Comparison of ENCODE assay signal across 12 mouse cellular contexts in the genomic region with DNA sequence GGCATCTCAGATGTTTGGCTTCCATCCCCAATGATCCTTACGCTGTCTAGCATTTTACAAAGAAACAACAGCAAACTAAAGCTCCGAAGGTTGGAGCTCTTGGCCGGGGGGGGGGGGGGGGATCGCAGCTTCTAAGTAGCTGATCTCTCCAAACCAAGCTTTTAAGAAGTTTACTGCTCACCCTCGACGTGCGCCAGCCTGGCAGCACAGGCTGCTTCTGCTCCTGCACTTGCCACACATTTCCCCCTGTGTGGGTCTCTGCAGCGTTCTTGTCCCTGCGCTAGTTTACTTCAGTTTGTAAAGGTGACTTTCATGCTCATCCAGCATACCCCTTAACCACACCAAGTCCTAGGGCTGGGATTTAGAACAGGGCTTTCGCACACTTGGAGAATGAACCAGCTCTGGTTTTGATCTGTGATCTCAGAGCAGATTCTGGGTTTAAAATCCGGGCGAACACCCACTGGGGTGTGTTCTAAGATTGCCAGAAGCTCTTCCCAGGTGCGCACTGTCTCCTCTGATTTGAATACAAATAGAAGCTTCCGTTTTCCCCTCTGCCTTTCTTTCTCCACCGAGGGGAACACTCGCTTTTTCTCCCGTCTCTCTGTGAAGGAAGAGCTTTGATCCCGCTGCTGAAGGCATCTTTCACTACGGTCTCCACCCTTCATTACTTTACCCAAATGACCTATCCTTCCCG. TPM values are rescaled to one million over a fixed set of nuclear protein-coding genes. Genes with fewer than 3 reads are reported as not detected.
DNase-seq lines count a peak whose midpoint lies in the region; ATAC-seq lines count a peak whose summit lies in the region.
"Had no signal": no experiment of that assay in that cellular context is flagged by ENCODE, and none has a peak within 500 bp of the region (broad histone marks: within the 10 kb centered on the region; RNA-seq: fewer than 3 reads in every experiment).

No protein-coding gene starts in this region.

- H3K4me1 ChIP-seq in limb, embryonic 13.5 days = peaks cover 14% of the 10 kb centered on the region
- H3K4me1 ChIP-seq in limb, embryonic 10.5 days = peaks cover 13% of the 10 kb centered on the region
- peaks cover 9% of the 10 kb centered on the region for H3K4me1 ChIP-seq in embryonic facial prominence, embryonic 15.5 days
- peaks cover 22% of the 10 kb centered on the region for H3K4me1 ChIP-seq in hindbrain, embryonic 15.5 days (replicated peaks)
- H3K4me1 ChIP-seq in neural tube, embryonic 15.5 days = peaks cover 23% of the 10 kb centered on the region
- H3K4me1 ChIP-seq in kidney, embryonic 14.5 days (ENCODE audit: control insufficient read depth, insufficient read depth, low read length) = peaks cover 5% of the 10 kb centered on the region; the same call in 1 of the 2 replicates

- H3K4me3 ChIP-seq in limb, embryonic 13.5 days = no peak overlapping the region
- no peak overlapping the region for H3K4me3 ChIP-seq in limb, embryonic 10.5 days
- 0 out of 2 replicates have a peak overlapping the region, but pooled peaks have one; percentile 2 for H3K4me3 ChIP-seq in embryonic facial prominence, embryonic 15.5 days (replicated peaks)
- H3K4me3 ChIP-seq in hindbrain, embryonic 15.5 days = peak overlapping the region; percentile 51
- H3K4me3 ChIP-seq in neural tube, embryonic 15.5 days (replicated peaks) = peak overlapping the region; percentile 47
- H3K4me3 ChIP-seq in kidney, embryonic 14.5 days (ENCODE audit: low read length) = no peak overlapping the region

- ATAC-seq in limb, embryonic 13.5 days (ENCODE audit: low FRiP score, low read depth) = no peak
- no peak for ATAC-seq in embryonic facial prominence, embryonic 15.5 days (ENCODE audit: insufficient number of reproducible peaks, low FRiP score, low TSS enrichment, low read depth)
- ATAC-seq in hindbrain, embryonic 15.5 days (ENCODE audit: low FRiP score, low read depth) = no peak
- no peak for ATAC-seq in neural tube, embryonic 15.5 days (ENCODE audit: low FRiP score)
- no peak for ATAC-seq in kidney, embryonic 14.5 days (ENCODE audit: low FRiP score, low TSS enrichment)

- DNase-seq in limb, embryonic 10.5 days (ENCODE audit: low spot score) = no peak
- no peak for DNase-seq in right cerebral cortex, postnatal 10 days (ENCODE audit: low spot score in 2 of 2)
- DNase-seq in right cerebral cortex, postnatal 25 days = no peak
- DNase-seq: gastrocnemius, postnatal 36 days had no signal

- peak overlapping the region; percentile 55; the same call in 1 of the 2 replicates for H3K4me2 ChIP-seq in limb, embryonic 13.5 days (replicated peaks)
- no peak overlapping the region; the same call in 1 of the 2 replicates for H3K4me2 ChIP-seq in embryonic facial prominence, embryonic 15.5 days (replicated peaks)
- peak overlapping the region; percentile 97 for H3K4me2 ChIP-seq in hindbrain, embryonic 15.5 days
- peak overlapping the region; percentile 97 for H3K4me2 ChIP-seq in neural tube, embryonic 15.5 days
- no peak overlapping the region for H3K4me2 ChIP-seq in kidney, embryonic 14.5 days (replicated peaks; ENCODE audit: low read depth, low read length)

- H3K36me3 ChIP-seq in limb, embryonic 13.5 days = no peaks in the 10 kb centered on the region
- no peaks in the 10 kb centered on the region for H3K36me3 ChIP-seq in limb, embryonic 10.5 days
- H3K36me3 ChIP-seq in embryonic facial prominence, embryonic 15.5 days = no peaks in the 10 kb centered on the region
- no peaks in the 10 kb centered on the region for H3K36me3 ChIP-seq in hindbrain, embryonic 15.5 days
- no peaks in the 10 kb centered on the region for H3K36me3 ChIP-seq in neural tube, embryonic 15.5 days
- no peaks in the 10 kb centered on the region for H3K36me3 ChIP-seq in kidney, embryonic 14.5 days (ENCODE audit: control insufficient read depth, insufficient read depth, low read length)

- H3K9me3 ChIP-seq in limb, embryonic 13.5 days = no peaks in the 10 kb centered on the region
- H3K9me3 ChIP-seq in limb, embryonic 10.5 days (replicated peaks) = no peaks in the 10 kb centered on the region
- H3K9me3 ChIP-seq in embryonic facial prominence, embryonic 15.5 days (replicated peaks) = no peaks in the 10 kb centered on the region
- no peaks in the 10 kb centered on the region for H3K9me3 ChIP-seq in hindbrain, embryonic 15.5 days
- H3K9me3 ChIP-seq in neural tube, embryonic 15.5 days (replicated peaks) = no peaks in the 10 kb centered on the region
- no peaks in the 10 kb centered on the region for H3K9me3 ChIP-seq in kidney, embryonic 14.5 days (ENCODE audit: control insufficient read depth, low read length)

- H3K27ac ChIP-seq in limb, embryonic 13.5 days = no peak overlapping the region
- H3K27ac ChIP-seq in limb, embryonic 10.5 days = no peak overlapping the region
- no peak overlapping the region for H3K27ac ChIP-seq in embryonic facial prominence, embryonic 15.5 days (replicated peaks)
- H3K27ac ChIP-seq in hindbrain, embryonic 15.5 days (replicated peaks) = no peak overlapping the region
- H3K27ac ChIP-seq in neural tube, embryonic 15.5 days (replicated peaks) = no peak overlapping the region
- no peak overlapping the region for H3K27ac ChIP-seq in kidney, embryonic 14.5 days (ENCODE audit: low read depth, low read length)

- peaks cover 65% of the 10 kb centered on the region for H3K27me3 ChIP-seq in limb, embryonic 13.5 days
- peaks cover 57% of the 10 kb centered on the region for H3K27me3 ChIP-seq in limb, embryonic 10.5 days (ENCODE audit: low read depth, poor library complexity, severe bottlenecking)
- peaks cover 54% of the 10 kb centered on the region for H3K27me3 ChIP-seq in embryonic facial prominence, embryonic 15.5 days
- peaks cover 51% of the 10 kb centered on the region for H3K27me3 ChIP-seq in hindbrain, embryonic 15.5 days
- peaks cover 69% of the 10 kb centered on the region for H3K27me3 ChIP-seq in neural tube, embryonic 15.5 days (replicated peaks)
- H3K27me3 ChIP-seq in kidney, embryonic 14.5 days (ENCODE audit: control insufficient read depth, insufficient read depth, low read length) = peaks cover 51% of the 10 kb centered on the region

- WGBS in limb, embryonic 13.5 days = 4% methylated on average over 20 of the region's 20 CpGs
- 3% methylated on average over 20 of the region's 20 CpGs for WGBS in limb, embryonic 10.5 days
- WGBS in embryonic facial prominence, embryonic 15.5 days = 6% methylated on average over 20 of the region's 20 CpGs
- WGBS in hindbrain, embryonic 15.5 days = 3% methylated on average over 20 of the region's 20 CpGs
- WGBS in neural tube, embryonic 15.5 days = 2% methylated on average over 20 of the region's 20 CpGs
- 4% methylated on average over 20 of the region's 20 CpGs for WGBS in kidney, embryonic 14.5 days

- H3K9ac ChIP-seq in limb, embryonic 13.5 days = no peak overlapping the region
- H3K9ac ChIP-seq in embryonic facial prominence, embryonic 15.5 days = no peak overlapping the region
- peak overlapping the region; percentile 26; the same call in 1 of the 2 replicates for H3K9ac ChIP-seq in hindbrain, embryonic 15.5 days
- H3K9ac ChIP-seq in neural tube, embryonic 15.5 days (replicated peaks) = 0 out of 2 replicates have a peak overlapping the region, but pooled peaks have one; percentile 43
- no peak overlapping the region for H3K9ac ChIP-seq in kidney, embryonic 14.5 days (ENCODE audit: low read depth, low read length)

RNA-seq across cellular contexts. Expression of a gene that starts 0.4 kb away (rescaled TPM):
- polyA plus RNA-seq in limb, embryonic 13.5 days (2015; fragmentation: Nextera tagmentation; extraction: Ambion mirVana) = not detected in 2 replicates
- not detected in 2 replicates for polyA plus RNA-seq in limb, embryonic 10.5 days (2016; fragmentation: Nextera tagmentation; extraction: Ambion mirVana)
- not detected in 2 replicates for polyA plus RNA-seq in embryonic facial prominence, embryonic 15.5 days (2015; fragmentation: Nextera tagmentation; extraction: Ambion mirVana)
- polyA plus RNA-seq in hindbrain, embryonic 15.5 days (2015; fragmentation: Nextera tagmentation; extraction: Ambion mirVana) = 0.33 and 0.77 TPM in 2 replicates
- polyA plus RNA-seq in neural tube, embryonic 15.5 days (2015; fragmentation: Nextera tagmentation; extraction: Ambion mirVana) = 1.7 and 2.2 TPM in 2 replicates
- polyA plus RNA-seq in kidney, embryonic 14.5 days (2014; fragmentation: Nextera tagmentation; extraction: Ambion mirVana) = 0.05 TPM in 1 of 2 replicates, not detected in the other
- polyA plus RNA-seq: large intestine, adult 2 months; limb, embryonic 14.5 days; lung, embryonic 16.5 days had no signal

RNA-seq across cellular contexts. Expression of a gene that starts 53.9 kb away (rescaled TPM):
- 0.09 and 0.14 TPM in 2 replicates for polyA plus RNA-seq in limb, embryonic 13.5 days (2015; fragmentation: Nextera tagmentation; extraction: Ambion mirVana)
- polyA plus RNA-seq in limb, embryonic 10.5 days (2016; fragmentation: Nextera tagmentation; extraction: Ambion mirVana) = not detected in 2 replicates
- 0.23 and 0.28 TPM in 2 replicates for polyA plus RNA-seq in embryonic facial prominence, embryonic 15.5 days (2015; fragmentation: Nextera tagmentation; extraction: Ambion mirVana)
- 0.12 and 0.33 TPM in 2 replicates for polyA plus RNA-seq in hindbrain, embryonic 15.5 days (2015; fragmentation: Nextera tagmentation; extraction: Ambion mirVana)
- 0.09 and 0.75 TPM in 2 replicates for polyA plus RNA-seq in neural tube, embryonic 15.5 days (2015; fragmentation: Nextera tagmentation; extraction: Ambion mirVana)
- 0.10 and 0.38 TPM in 2 replicates for polyA plus RNA-seq in kidney, embryonic 14.5 days (2014; fragmentation: Nextera tagmentation; extraction: Ambion mirVana)

Comparison
In these comparisons a context has a peak if more than half of its experiments do, and no peak if none do; other contexts are left out.
1. H3K4me2 ChIP-seq: peak in limb, embryonic 13.5 days (single experiment), hindbrain, embryonic 15.5 days (single experiment) and neural tube, embryonic 15.5 days (single experiment); none in embryonic facial prominence, embryonic 15.5 days (single experiment) and kidney, embryonic 14.5 days (single experiment).
2. H3K4me3 ChIP-seq: peak in embryonic facial prominence, embryonic 15.5 days (single experiment), hindbrain, embryonic 15.5 days (single experiment) and neural tube, embryonic 15.5 days (single experiment); none in limb, embryonic 13.5 days (single experiment), limb, embryonic 10.5 days (single experiment) and kidney, embryonic 14.5 days (single experiment).
3. H3K9ac ChIP-seq: peak in hindbrain, embryonic 15.5 days (single experiment) and neural tube, embryonic 15.5 days (single experiment); none in limb, embryonic 13.5 days (single experiment), embryonic facial prominence, embryonic 15.5 days (single experiment) and kidney, embryonic 14.5 days (single experiment).